Mouse (Mus musculus) C2C12 (cell line): ENCODE measurements at regions not wholly inside any gene's neighbourhood (a gene's known extent, or its start where the extent isn't known, plus 50 kb on each side); places are given as distances from the start of the nearest gene placed in this dataset.

Source experiments
- CEBPB ChIP-seq: IDR thresholded peaks from one replicate; pipeline ENCODE4 v1.6.1; 2011; ENCODE audit warnings: low read depth, mild to moderate bottlenecking, control low read depth, moderate library complexity
- CTCF ChIP-seq: IDR thresholded peaks from one replicate; pipeline ENCODE4 v1.5.1; 2011; ENCODE audit not compliant: control insufficient read depth, insufficient read depth, insufficient read length
- MAX ChIP-seq: IDR thresholded peaks from one replicate; pipeline ENCODE4 v1.6.1; 2011; ENCODE audit warnings: mild to moderate bottlenecking, control low read depth
- MYOG ChIP-seq: IDR thresholded peaks from one replicate; pipeline ENCODE4 v1.6.1; 2011; ENCODE audit not compliant: control insufficient read depth, insufficient read length; ENCODE audit errors: extremely low read depth
- USF1 ChIP-seq: IDR thresholded peaks from one replicate; pipeline ENCODE4 v1.6.1; 2011; ENCODE audit warnings: low read depth, mild to moderate bottlenecking, control low read depth, moderate library complexity

DNA sequence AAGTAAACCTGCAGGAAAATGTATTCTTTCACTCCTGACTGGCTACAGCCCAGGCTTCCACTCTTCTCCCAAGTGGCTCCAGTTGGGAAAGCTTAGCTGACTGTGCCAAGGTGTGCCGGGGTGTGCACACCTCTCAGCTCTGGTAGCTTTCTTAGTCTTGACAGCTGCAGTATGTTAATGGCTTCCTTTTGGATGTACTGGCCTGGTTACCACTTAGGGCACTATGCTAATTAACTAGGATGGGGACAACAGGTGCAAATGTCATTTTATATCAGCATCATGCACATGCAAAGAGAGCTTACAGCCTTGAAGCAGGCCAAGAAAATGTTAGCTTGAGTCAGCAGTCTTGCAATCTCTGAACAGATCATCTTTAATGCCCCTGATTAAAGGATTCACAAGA lies 111.2 kb downstream of the Pou4f1 start:
- TF ChIP-seq MYOG (no peak), MAX (no peak), CEBPB (no peak), CTCF (no peak), USF1 (no peak)
